Mouse (Mus musculus) brown adipose tissue, adult 24 weeks (tissue): ENCODE results near the gene Cfap74. TPM values are rescaled to one million over a fixed set of nuclear protein-coding genes. Genes with fewer than 3 reads are reported as not detected.

Experiments used
- H3K27ac ChIP-seq: fragments of 200-500 bp; replicated peaks from 2 replicates; pipeline ENCODE4 v1.5.1; 2012; ENCODE audit warnings: low read depth, mild to moderate bottlenecking, low read length
- H3K4me1 ChIP-seq: fragments of 200-500 bp; 2 replicates; pipeline ENCODE4 v1.6.1; 2012; ENCODE audit warnings: low read length, mixed read lengths; ENCODE audit not compliant: control insufficient read depth, insufficient read depth, insufficient read length
- H3K4me3 ChIP-seq: fragments of 200-500 bp; 2 replicates; pipeline ENCODE4 v1.5.1; 2012; ENCODE audit warnings: low read depth, mild to moderate bottlenecking, low read length, moderate library complexity; ENCODE audit not compliant: insufficient read depth
- polyA plus RNA-seq: library from polyadenylated mRNA; stranded (reverse); fragments of >200 nt; gene quantifications from 2 replicates; pipeline ENCODE4 v1.2.4, GENCODE M21; 2012; ENCODE audit not compliant: missing spikeins, insufficient read depth, insufficient read length

The Cfap74 gene
- not detected in 2 replicates for polyA plus RNA-seq

DNA sequence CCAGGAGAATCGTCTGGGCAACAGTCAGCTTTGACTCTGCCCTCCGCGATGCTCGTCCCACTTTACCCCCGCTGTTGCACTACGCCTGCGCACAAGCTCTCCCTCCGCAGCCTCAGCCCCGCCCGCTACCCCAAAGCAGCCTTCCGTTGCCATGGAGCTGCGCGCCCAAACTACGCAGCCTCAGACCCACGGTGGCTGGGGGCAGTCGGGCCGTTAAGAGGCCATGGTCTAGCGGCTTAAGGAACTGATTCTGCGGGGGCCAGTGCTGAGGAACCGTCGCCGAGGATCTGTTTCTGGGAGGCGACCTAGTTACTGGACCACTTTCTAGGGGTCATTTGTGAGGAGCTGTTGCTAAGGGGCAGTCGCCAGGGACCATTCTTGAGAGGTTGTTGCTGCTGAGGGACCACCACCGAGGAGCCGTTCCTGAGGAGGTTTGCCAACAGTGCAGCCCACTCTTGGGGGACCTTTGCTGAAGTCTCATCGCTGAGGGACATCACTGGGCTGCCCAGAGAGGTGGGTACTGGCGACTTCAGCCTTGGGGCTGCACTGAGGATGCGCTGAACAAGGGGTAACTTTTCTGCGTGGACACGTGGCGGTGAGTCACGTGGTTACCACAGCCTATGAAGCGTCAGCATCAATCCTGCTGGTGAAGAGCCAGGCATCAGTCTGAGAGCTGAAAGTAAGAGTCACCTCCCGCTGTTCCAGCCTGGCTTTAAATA is at the start of gene Cfap74:
Gene Cfap74 (plus strand): TSS at position 133 of the 719 bp plus-strand sequence.
- peak within 1 kb of the TSS; percentile 38 for H3K4me3 ChIP-seq
- H3K4me1 ChIP-seq, result no peaks in the 10 kb centered on the region; the same call in 1 of the 2 replicates
- H3K27ac ChIP-seq, result no peak within 1 kb of the TSS

DNA sequence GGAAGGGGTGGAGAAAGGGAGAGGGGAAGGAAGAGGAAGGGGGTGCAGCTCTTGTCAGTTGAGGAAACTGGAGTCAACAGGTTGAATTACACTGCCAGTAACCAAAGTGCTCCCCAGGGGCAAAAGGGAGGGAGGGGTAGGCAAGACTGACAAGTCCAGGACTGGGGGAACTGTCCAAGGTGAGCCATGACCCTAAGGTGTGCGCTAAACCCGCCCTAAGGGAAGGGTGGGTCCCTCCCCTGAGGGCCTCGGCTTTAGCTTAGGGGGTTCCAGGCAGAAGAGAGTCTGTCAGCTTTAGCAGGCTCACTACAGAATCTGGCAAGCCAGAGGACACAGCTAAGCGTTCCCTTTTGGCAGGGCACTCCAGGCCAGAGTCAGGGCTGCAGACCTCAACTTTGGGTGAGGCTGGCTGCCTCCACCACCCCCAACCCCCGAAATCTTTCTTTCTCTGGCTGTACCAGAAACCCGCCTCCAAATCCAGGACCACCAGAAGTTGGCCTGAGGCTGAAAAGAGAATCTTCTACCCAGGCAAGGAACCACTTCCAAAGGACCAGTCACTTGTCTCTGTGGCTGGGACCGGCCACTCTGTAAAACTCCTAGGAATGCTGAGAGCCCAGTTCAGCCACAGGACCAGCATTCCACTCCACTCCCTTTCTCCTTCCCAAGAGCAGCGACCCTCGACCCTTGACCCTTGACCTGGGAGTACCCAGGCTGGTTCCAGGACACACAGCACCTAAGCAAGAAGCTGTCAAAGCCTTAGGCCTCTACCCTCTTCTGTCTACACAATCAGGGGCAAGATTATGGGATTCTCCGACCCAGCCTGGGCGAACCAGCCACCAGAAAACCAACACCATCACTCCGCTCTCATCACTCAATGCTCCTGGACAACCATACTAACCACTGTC is 49.2 kb upstream of the Cfap74 start:
- Histone ChIP-seq H3K27ac (no peak overlapping the region), H3K4me3 (no peak overlapping the region), H3K4me1 (no peaks in the 10 kb centered on the region)

DNA sequence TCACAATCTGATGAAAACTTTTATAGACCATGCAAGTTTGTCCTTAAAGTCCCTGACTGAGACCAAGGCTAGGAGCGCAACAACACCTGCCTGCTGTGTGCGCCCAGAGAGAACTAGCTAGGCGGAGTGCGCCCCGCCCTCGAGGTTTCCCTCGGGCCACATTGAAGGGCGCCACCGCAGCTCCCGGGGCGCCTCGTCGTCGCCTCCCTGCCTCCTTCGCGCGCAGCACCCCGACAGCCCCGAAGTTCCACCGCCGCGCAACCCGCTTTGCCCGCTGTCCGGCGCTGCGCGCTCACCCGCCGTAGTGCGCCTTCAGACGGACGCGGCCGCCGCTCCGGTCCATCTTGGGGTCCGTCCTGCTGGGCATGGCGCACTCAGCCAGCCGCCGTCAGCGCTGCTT is 48.1 kb upstream of the Cfap74 start:
- Histone ChIP-seq H3K4me1 (no peaks in the 10 kb centered on the region), H3K4me3 (peak overlapping the region; percentile 51), H3K27ac (no peak overlapping the region)

DNA sequence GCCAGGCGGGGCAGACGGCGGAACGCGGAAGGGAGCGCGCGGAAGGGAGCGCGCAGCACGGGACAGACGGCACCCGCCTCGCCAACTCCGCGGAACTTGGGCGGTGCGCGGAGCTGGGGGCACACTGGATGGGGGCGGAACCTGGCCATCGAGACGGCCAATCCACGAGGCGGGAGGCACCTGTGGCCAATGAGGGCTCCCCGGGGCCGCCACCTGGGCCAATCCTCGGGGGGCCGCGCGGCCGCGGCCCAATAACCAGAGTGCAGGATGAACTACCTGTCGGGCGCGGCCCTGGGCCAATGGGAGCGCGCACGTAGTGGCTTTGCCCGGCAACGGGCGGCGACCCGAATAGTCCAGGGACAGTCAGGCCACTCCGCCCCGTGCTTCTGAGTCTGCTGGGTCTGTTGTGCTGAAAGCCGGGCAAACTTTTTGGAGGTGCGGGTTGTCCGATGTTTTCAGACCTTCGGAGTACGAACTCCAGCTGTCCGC is 47.6 kb upstream of the Cfap74 start, which contains the start of gene Prkcz:
Gene Prkcz (minus strand): TSS at position 59 of the 489 bp plus-strand sequence.
- Histone ChIP-seq H3K4me3 (peak within 1 kb of the TSS; percentile 51), H3K27ac (no peak within 1 kb of the TSS), H3K4me1 (no peaks in the 10 kb centered on the region)

DNA sequence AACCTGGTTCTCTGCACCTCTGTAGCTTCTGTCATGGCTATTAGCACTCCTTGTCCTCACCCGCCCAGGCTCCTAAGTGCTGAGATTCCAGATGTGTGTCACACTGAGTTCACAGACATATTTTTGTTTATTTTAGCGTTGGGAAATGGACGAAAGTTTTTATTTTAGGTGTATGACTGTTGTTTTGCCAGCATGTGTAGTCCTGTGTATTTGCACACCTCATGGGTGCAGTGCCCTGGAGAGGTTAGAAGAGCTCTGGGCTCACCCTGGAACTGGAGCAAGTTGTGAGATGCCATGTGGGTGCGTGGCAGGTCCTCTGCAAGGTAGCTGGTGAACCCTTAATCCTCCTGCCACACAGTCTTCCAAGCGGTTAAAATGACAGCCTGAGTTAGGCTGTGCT is 46.5 kb upstream of the Cfap74 start:
- no peaks in the 10 kb centered on the region for H3K4me1 ChIP-seq
- H3K4me3 ChIP-seq, result no peak overlapping the region
- H3K27ac ChIP-seq, result no peak overlapping the region

DNA sequence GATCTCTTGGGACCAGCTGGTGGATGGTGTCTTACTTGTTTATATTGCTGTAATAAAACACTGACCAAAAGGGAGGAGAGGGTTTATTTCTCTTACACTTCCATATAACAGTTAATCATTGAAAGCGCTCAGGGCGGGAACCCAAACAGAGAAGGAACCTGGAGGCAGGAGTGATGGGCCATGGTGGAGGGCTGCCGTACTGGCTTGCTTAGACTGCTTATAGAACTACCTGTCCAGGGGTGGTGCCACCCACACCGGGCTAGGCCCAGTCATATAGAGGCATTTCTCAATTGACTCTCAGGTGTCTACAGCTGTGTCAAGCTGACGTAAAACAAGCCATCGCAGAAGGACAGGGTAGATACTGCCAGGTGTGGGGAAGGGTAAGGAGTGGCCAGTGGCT is 42.2 kb upstream of the Cfap74 start:
- Histone ChIP-seq H3K27ac (no peak overlapping the region), H3K4me1 (no peaks in the 10 kb centered on the region), H3K4me3 (no peak overlapping the region)

DNA sequence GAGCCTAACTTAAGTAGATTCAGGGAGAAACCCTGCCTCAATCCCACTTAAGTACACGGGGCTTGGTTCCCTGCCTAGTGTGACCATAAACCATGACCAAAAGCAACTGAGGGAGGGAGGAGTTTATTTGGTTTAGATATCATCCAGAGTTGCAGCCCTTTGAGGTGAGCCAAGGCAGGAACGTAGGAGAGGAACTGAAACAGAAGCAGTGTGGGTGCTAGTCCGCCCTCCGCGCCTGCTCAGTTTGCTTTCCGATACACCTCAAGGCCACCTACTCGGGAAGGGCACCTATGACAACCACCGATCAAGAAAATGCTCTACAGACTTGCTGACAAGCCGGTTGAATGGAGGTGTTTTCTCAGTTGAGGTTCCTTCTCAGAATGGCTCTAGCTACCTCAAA is 41.3 kb upstream of the Cfap74 start:
- Histone ChIP-seq H3K4me1 (no peaks in the 10 kb centered on the region), H3K4me3 (no peak overlapping the region), H3K27ac (no peak overlapping the region)

DNA sequence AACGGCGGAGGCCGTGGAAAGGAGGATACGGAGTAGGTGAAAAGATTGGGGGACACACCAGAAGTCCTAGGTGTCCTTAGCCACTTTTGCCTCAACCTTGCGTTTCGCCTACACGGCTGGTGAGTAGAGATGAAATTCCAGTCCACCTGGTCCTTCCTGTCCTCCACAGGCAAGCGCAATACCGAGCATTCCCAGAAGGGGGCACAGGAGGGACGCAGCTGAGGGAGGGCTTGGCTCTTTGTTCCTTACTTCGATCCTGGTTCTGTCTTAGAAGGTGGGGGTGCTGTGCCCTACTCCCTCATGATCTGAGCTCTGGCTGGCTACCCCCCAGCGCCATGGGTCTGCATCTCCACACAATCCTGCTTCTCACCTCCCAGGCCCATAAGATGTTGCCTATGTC is 40.3 kb upstream of the Cfap74 start:
- no peak overlapping the region for H3K27ac ChIP-seq
- no peak overlapping the region for H3K4me3 ChIP-seq
- no peaks in the 10 kb centered on the region for H3K4me1 ChIP-seq

DNA sequence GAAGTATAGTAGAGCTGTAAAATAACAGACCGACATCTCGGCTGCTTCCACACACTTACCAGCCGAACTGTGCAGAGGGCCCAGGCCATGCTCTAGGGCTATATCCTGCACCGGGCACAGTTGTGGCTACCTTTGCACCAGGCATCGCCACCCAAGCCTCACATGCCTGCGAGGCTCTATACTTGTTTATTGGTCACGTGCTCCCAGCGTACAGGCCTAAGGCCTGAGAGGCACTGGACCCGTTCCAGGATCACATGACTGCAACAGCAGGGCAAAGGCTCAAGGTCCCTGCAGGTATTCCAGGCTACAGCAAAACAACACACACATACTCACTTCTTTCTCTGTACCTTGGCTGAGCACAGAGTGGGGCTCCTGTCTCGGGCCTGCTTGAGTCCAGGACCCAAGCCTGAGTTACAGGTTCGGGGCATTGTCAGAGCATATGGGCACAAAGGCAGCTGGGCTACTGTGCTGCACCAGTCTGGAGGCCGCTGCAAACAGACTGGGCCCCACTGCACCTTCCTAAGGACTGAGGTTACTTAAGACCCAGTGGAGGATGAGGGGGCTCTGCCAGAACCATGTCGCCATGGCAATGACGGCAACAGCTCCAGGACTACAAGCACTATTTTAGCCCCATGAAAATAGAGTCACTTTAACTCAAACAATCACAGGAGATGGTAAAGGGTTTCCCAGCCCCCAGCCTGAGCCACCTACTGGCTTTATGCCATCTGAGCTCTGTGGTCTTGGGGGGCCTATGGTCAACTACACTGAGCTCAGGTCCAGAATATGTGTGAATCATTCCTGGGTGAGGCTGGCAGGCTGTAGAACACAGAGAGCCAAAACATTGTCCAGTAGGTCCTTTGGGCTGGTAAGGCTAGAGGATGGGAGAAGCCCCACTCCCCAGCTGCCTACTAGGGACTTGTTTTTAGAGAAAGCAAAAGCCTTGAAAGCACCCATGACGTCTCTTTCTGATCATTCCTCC is 38.0 kb upstream of the Cfap74 start:
- H3K27ac ChIP-seq, result no peak overlapping the region
- H3K4me1 ChIP-seq, result no peaks in the 10 kb centered on the region
- no peak overlapping the region for H3K4me3 ChIP-seq

DNA sequence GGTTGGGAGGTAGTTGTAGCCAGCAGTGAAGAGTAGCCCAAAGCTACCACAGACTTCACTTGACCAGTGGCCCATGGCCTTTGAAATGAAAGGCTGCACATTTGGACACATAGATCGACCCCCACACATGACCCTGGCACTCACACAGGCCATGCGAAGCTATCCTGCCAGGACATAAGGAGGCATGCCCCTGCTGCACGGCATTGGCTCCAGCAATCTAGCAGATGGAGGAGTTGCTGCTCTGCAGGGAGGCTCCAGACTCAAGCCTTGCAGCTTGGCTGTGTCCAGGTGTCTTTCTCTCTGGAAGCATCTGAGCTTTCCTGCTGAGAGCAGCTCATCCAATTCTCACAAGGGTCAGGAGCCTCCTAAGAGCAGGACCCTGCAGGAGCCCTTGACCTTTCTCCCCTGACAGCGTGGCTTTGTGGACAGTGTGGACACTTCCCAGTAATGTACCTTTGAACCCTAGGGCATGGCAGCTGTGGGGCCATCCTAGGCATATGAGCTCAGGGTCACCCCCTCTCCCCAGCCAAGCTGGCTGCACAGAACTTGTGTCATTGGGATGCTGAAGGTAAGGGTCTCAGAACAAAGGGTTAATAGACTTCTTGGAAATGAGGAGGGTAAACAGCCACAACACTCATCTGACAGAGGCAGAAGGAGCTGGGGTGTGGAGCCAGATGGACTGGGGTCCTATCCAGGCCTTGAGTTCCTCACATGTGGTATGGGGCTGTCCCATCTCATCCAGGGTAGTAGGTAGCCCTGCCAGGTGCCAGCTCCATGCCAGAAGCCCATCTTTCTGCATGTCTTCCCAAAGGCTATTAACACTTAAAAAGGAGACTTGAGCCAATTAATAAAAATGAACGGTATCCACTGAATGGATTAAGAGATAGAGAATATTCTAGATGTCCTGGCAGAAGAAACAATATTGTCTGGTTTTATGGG is 36.9 kb upstream of the Cfap74 start:
- Histone ChIP-seq H3K4me3 (no peak overlapping the region), H3K4me1 (no peaks in the 10 kb centered on the region), H3K27ac (no peak overlapping the region)

DNA sequence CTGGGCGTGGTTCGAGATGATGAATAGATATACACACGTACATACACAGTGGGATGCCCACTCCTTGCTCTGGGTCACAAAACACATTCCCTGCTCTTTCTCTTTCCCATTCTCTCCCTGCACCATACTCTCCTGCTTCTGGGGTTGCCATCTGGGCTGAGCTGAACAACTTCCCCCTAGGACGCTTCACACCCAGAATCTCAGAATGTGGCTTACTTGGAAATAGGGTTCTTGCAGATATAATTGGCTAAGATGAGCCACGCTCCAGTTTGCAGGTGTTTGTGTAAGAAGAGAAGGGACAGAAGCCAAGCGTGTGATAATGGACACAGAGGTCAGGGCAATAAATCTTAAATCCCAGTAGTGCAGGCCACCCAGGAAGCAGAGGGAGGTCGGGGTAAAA is 27.0 kb upstream of the Cfap74 start:
- Histone ChIP-seq H3K27ac (no peak overlapping the region), H3K4me3 (no peak overlapping the region), H3K4me1 (no peaks in the 10 kb centered on the region)

DNA sequence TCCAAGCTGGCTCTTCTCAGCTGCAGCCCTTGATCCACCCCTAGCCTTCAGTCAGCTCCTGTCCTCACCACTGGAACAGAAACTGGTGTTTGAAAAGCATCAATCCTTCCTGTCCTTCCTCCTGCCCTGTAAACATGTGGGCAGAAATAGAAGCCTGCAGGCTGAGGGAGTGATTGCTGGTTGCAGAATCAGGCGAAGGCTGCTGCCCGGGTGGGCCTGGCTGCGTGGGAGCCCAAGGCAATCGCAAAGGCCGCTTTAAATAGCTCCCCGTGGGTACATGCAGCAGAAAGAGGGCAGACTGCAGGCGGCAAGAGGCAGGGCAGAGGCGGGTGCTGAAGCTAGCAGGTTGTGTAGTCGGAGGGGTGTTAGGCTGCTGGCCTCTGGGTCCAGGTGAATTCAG is 26.2 kb upstream of the Cfap74 start:
- H3K4me3 ChIP-seq, result no peak overlapping the region
- H3K4me1 ChIP-seq, result no peaks in the 10 kb centered on the region
- no peak overlapping the region for H3K27ac ChIP-seq

DNA sequence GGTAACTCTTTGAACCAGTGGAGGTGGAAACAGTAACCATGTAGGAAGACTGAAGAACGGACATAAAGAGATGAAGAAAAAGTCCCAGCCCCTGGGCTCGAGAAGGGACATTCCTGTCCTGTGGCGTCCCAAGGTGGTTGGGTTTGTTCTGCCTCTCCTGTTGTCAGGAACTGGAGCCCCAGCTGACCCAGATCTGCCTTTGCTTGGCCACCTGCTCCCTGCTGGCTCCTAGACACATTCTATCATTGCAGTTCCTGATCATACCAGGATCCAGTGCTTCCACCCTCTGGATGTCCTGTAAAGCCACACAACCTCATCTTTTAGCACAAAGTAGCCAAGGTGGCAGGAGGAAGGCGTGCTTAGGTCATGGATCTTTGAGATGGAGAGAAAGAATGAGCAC is 25.7 kb upstream of the Cfap74 start:
- Histone ChIP-seq H3K27ac (no peak overlapping the region), H3K4me3 (no peak overlapping the region), H3K4me1 (no peaks in the 10 kb centered on the region)

DNA sequence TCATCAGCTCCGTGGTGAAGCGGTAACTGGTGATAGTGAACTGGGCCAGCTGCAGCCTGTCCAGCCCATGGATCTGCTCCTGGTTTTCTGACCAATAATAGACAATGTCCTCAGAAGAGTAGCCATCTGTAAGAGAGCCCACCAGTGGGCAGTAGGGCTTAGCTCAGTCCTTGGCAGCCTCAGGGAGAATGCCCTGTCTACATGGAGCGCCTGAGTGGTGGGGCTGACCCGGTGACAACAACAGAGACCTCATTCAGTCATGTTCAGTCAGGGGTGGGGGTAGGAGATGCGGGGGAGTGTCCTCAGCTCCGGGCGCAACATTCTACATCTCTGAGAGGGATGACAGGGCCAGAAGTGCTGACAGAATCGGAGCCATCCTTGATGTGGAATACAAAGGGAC is 21.8 kb upstream of the Cfap74 start:
- H3K4me3 ChIP-seq, result no peak overlapping the region
- no peaks in the 10 kb centered on the region for H3K4me1 ChIP-seq
- no peak overlapping the region for H3K27ac ChIP-seq
